Mouse (Mus musculus) left cerebral cortex, adult 18-20 months (tissue): Measurements from ENCODE around the gene Rab3d. TPM values are rescaled to one million over a fixed set of nuclear protein-coding genes. Genes with fewer than 3 reads are reported as not detected.

Experiments used
- total RNA-seq, 2 experiments: library from RNA; stranded (reverse); gene quantifications; 2 replicates each; pipeline ENCODE4 v1.2.3; 2021

Rab3d gene
- total RNA-seq, 2 experiments from 2014 or later: 13.8 to 14.0 TPM

Other genes starting within 250 kb of the Rab3d start
- 10 to 100 TPM; 16.2 to 27.7 TPM for gene Ldlr, start 194.7 kb downstream of the Rab3d start, total RNA-seq
- 1 to 10 TPM; 3.1 to 5.0 TPM for gene Spc24, start 157.9 kb downstream of the Rab3d start, total RNA-seq
- 1 to 10 TPM; 8.4 to 9.1 TPM for gene Kank2, start 119.4 kb downstream of the Rab3d start, total RNA-seq
- not detected for gene Angptl8, start 82.7 kb downstream of the Rab3d start, total RNA-seq
- gene Dock6, start 65.6 kb downstream of the Rab3d start, total RNA-seq: 10 to 100 TPM; 12.7 to 18.2 TPM
- 10 to 100 TPM; 18.3 to 18.8 TPM for gene Ccdc159, start 9.3 kb upstream of the Rab3d start, total RNA-seq
- gene Tmem205, start 9.4 kb upstream of the Rab3d start, total RNA-seq: 10 to 100 TPM; 33.5 to 39.8 TPM
- gene Plppr2, start 18.8 kb upstream of the Rab3d start, total RNA-seq: 100 to 1,000 TPM; 171 to 178 TPM
- gene Swsap1, start 37.6 kb upstream of the Rab3d start, total RNA-seq: 10 to 100 TPM; 13.1 to 14.1 TPM
- gene Epor, start 45.3 kb upstream of the Rab3d start, total RNA-seq: 10 to 100 TPM; 10.7 to 12.9 TPM
- 1 to 10 TPM; 3.7 to 4.0 TPM for gene Rgl3, start 71.3 kb upstream of the Rab3d start, total RNA-seq
- gene Ccdc151, start 84.4 kb upstream of the Rab3d start, total RNA-seq: 1 to 10 TPM; 8.1 TPM
- 10 to 100 TPM; 91.4 to 95.1 TPM for gene Prkcsh, start 84.6 kb upstream of the Rab3d start, total RNA-seq
- 100 to 1,000 TPM; 144 TPM for gene Elavl3, start 133.8 kb upstream of the Rab3d start, total RNA-seq
- 1 to 10 TPM; 1.4 to 3.8 TPM for gene Gm49318, start 153.1 kb upstream of the Rab3d start, total RNA-seq
- gene Zfp653, start 153.2 kb upstream of the Rab3d start, total RNA-seq: 10 to 100 TPM; 19.8 to 21.1 TPM
- gene Ecsit, start 167.2 kb upstream of the Rab3d start, total RNA-seq: 10 to 100 TPM; 43.0 to 49.9 TPM
- gene Cnn1, start 181.0 kb upstream of the Rab3d start, total RNA-seq: under 1 TPM; 0.56 to 0.87 TPM
- 10 to 100 TPM; 64.7 to 65.0 TPM for gene Elof1, start 199.0 kb upstream of the Rab3d start, total RNA-seq
- under 1 TPM; 0.59 to 0.63 TPM for gene Acp5, start 217.5 kb upstream of the Rab3d start, total RNA-seq
- 10 to 100 TPM; 39.8 to 40.6 TPM for gene Pigyl, start 238.7 kb upstream of the Rab3d start, total RNA-seq